Mouse (Mus musculus): ENCODE measurements at regions not wholly inside any gene's neighbourhood (a gene's known extent, or its start where the extent isn't known, plus 50 kb on each side); places are given as distances from the start of the nearest gene placed in this dataset.
"Not testable (repeated sequence)": the region's sequence is repeated elsewhere in the genome, so short reads cannot be mapped to it uniquely, and the experiment has no call there.

- no peak for DNase-seq (ENCODE audit: low read depth)
Measured at GRCm38 (mm10) chr10:43671785-43672184, 93.7 kb downstream of the Cd24a start.

DNA sequence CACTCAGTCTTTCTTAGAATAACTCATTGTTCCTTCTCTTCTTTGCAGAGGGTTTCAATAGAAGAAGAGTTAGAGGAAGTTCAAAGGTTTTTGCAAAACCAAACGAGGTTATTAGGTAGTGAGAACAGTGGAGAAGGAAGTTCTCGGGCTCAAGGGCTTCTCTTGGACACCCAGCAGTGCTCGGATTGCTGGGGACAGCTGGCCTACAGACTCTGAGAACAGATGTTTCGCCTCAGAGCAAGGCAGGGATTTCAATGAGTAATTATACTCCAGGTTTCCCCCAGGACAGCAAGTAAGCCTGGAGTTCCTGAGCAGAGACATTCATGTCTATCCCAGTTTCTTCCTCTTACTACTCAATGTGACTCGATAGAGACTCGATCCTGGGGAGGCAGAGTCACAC is 94.4 kb downstream of the Cd24a start:
- DNase-seq (ENCODE audit: low read depth) = no peak

GRCm38 (mm10) chr10:43674749-43675148 is 96.7 kb downstream of the Cd24a start:
- no peak for DNase-seq (ENCODE audit: low read depth)

DNA sequence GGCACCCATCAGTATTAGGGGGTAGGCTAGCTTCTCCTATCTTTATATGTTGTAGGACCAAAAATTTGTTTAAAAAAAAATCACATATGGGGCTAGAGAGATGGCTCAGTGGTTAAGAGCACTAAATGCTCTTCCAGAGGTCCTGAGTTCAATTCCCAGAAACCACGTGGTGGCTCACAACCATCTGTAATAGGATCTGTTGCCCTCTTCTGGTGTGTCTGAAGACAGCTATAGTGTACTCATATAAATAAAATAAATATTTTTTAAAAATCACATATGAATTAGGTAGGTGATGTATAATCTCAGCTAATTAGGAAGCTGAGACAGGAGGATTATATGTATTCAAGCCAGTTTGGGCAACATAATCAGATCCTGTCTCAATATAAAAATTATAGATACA is 97.4 kb downstream of the Cd24a start:
- not testable (repeated sequence) for DNase-seq (ENCODE audit: low read depth)

- no peak for DNase-seq (ENCODE audit: low read depth)
Measured at GRCm38 (mm10) chr10:43676289-43676688, 98.2 kb downstream of the Cd24a start.

- DNase-seq (ENCODE audit: low read depth) = no peak
Measured at GRCm38 (mm10) chr10:43684247-43685033, 106.4 kb downstream of the Cd24a start.

- DNase-seq (ENCODE audit: low read depth) = no peak
Measured at GRCm38 (mm10) chr10:43689161-43689913, 111.3 kb downstream of the Cd24a start.

GRCm38 (mm10) chr10:43689914-43690316 is 111.8 kb downstream of the Cd24a start:
- DNase-seq (ENCODE audit: low read depth) = no peak

DNA sequence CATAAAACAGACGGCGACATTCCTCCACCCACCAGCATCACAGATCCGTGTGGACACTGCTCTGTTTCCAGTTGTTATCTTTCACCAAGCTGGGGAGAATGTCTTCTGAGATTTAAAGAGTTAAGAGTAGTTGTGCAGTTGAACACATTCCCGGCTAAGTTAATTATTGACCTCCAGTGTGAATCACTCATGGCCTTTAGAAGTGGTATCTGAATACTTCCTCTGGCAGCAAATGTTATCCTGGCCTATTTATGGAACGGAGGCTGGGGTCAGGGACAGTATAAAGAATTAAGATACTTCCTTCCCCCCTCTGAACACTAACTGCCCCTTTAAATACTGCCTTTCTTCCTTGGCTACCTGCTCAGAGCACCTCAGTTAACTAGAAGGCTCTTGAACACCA is 115.9 kb downstream of the Cd24a start:
- DNase-seq (ENCODE audit: low read depth) = no peak

GRCm38 (mm10) chr10:43694508-43694907 is 116.4 kb downstream of the Cd24a start:
- DNase-seq (ENCODE audit: low read depth) = no peak

DNA sequence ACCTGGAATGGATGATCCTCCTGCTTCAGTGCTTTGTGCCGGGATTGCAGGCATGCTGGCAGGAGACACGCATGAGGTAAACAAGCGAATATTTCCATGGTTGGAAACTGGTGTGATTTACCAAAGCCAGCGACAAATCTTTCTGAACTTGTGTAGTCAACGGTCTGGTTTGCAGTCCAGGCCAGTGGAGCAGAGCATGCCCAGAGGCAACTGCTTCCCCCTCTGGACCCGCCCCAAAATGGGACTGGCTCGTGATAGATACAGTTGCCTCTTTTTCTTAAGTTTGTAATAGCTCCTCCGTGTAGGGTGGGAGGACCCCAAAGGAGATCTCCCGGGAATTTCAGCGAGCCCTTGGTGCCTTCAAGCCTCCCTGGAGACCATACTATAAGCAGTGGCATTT is 117.4 kb downstream of the Cd24a start:
- no peak for DNase-seq (ENCODE audit: low read depth)

GRCm38 (mm10) chr10:43697917-43698316 is 119.8 kb downstream of the Cd24a start:
- no peak for DNase-seq (ENCODE audit: low read depth)

GRCm38 (mm10) chr10:43700371-43701289 is 122.5 kb downstream of the Cd24a start:
- DNase-seq (ENCODE audit: low read depth) = no peak

GRCm38 (mm10) chr10:43702895-43703294 is 124.8 kb downstream of the Cd24a start:
- no peak for DNase-seq (ENCODE audit: low read depth)

- no peak for DNase-seq (ENCODE audit: low read depth)
Measured at GRCm38 (mm10) chr10:43706001-43706988, 128.2 kb downstream of the Cd24a start.

DNA sequence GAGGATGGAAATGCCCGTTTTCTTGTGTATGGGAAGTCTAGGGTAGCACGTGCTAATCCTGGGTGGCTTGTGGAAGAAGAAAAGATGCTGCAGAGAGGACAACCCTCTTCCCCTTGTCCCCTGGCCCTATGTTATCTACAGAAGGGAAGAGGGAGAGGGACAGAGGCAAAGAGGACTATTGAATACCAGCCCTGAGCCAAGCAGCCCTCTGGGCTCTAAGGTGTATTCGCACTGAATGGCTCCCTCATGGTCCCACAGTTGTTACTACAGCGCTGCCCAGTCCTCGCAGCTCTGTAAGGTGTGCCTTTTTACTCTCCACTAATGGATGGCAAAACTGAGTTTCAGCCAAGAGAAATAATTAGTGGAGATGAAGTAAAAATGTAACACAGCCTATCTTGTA is 128.9 kb downstream of the Cd24a start:
- DNase-seq (ENCODE audit: low read depth) = no peak

GRCm38 (mm10) chr10:43707821-43708373 is 129.8 kb downstream of the Cd24a start:
- no peak for DNase-seq (ENCODE audit: low read depth)

DNA sequence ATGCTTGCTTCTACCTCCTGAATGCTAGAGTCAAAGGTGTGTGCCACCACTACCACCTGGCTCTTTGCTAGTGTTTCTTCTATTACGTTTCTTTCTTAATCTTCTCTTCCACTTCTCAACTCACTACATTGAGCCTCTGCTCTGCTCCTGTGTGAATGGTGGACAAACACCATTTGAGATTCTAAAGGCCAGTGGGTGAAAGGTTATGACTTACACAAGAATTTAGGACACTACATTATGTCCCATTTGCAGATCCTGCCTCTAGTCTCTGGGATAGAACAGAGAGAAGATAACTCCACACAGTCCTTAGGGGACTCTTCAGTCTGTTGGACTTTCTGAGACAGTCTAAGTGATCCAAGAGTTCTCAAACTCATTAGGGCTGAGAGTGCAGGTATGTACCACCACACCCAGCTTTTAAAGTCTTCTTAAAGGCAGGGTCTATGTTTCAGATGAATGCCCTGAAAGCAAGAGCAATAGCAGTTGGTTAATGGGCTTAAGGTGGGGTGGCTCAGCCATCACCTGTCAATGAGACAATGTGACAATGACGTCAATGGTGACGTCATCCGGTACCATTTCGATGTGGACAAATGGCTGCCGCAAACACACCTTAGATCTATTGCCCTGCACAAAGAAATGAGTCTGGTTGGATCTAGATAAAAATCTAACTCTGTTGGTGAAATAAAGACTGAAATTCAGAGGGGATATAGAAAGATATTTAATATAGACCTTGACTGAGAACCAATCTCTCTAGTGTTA is 131.4 kb downstream of the Cd24a start:
- DNase-seq (ENCODE audit: low read depth) = no peak

DNA sequence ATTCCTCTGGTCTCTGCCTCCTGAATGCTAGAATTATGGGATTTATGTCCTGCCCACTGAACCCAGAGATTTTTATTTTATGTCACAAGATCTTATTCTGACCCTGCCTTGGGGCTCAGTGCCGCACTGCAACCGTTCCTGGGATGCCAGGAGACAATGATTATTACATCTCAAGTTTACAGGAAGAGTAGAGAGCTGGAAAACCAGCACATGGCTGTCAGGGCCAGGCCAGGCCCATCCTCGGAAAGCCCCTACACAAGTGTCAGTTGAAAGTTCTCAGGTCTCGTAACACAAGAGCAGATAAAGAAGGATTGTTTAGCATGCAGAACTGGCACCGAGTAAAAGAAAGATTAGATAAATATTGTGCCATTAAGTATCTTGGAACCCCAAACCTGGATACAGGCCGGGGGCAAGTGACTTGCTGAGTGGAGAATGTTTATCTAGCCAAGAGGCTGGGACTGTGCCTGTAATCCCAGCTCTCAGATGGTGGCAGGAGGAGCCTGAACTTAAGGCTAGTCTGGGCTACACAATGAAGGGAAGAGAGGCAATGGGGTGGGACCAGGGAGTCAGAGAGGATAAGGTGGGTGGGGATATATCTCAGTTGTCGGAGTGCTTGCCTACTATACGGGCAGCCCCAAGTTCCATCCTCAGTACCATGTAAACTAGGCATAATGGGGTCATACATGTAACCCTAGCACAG is 132.3 kb downstream of the Cd24a start:
- no peak for DNase-seq (ENCODE audit: low read depth)
